ENCODE assay signal across 8 mouse cellular contexts in the genomic region with DNA sequence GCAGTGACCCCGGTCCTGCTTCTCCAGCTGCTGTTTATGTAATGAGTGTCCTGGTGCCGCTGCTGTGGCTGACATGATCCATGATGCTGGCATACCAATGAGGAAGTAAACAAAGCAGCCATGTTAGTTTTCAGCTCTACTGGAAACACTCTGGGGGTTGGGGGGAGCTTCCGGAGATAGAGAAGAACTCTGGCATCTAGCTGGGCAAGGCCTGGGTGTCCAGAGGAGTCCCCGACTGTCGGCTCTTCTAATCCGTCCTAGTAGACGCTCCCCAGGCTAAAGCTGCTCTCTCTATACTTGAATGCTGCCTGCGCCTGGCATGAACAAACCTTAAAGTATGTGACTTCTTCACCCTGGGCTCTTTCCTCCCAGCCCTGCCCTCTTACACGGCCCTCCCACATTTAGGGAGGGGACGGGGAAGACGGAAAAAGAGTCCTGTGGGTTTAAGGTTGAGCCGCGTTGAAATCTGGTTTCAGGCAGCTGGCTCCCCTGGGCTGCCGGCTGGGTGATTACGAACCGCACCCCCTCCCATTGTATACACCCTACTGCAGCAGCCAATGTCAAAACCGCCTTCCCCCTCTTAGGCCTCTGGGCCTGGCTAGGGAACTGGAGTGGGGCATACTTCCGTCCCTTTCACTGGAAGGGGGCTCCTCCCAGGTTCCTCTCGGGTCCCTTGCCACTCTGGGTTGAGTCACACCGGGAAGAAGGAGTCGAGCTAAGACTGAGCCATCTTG. TPM values are rescaled to one million over a fixed set of nuclear protein-coding genes. Genes with fewer than 3 reads are reported as not detected.
DNase-seq lines count a peak whose midpoint lies in the region; ATAC-seq lines count a peak whose summit lies in the region.

No protein-coding gene starts in this region.

- peak overlapping the region; percentile 91 for H3K4me3 ChIP-seq in forebrain, embryonic 11.5 days (ENCODE audit: low read depth, low read length)
- peak overlapping the region; percentile 75 for H3K4me3 ChIP-seq in limb, embryonic 11.5 days (ENCODE audit: low read depth, low read length)
- H3K4me3 ChIP-seq in midbrain, embryonic 11.5 days (ENCODE audit: low read depth, low read length): peak overlapping the region; percentile 98

- DNase-seq in cerebellum, adult 11-12 months: peak; percentile 63
- DNase-seq in cerebellum, adult 11 months: no peak
- DNase-seq in adrenal gland, postnatal 10 days: peak; percentile 86
- DNase-seq in forebrain, embryonic 11.5 days (ENCODE audit: low spot score): peak; percentile 78
- peak; percentile 82 for DNase-seq in heart, postnatal 4 days
- DNase-seq in limb, embryonic 11.5 days (ENCODE audit: low spot score): peak; percentile 65
- peak; percentile 97 for DNase-seq in midbrain, embryonic 11.5 days (ENCODE audit: low spot score, missing footprints)
- DNase-seq in spleen, postnatal 4 days (ENCODE audit: low spot score in 2 of 2): peak; percentile 83 to 87

- H3K4me2 ChIP-seq in forebrain, embryonic 11.5 days (ENCODE audit: low read depth, low read length, severe bottlenecking): peak overlapping the region; percentile 97
- H3K4me2 ChIP-seq in limb, embryonic 11.5 days (ENCODE audit: low read depth, severe bottlenecking): peak overlapping the region; percentile 99
- peak overlapping the region; percentile 81 for H3K4me2 ChIP-seq in midbrain, embryonic 11.5 days

- H3K9me3 ChIP-seq in forebrain, embryonic 11.5 days (ENCODE audit: control insufficient read depth, low read length): no peaks in the 10 kb centered on the region
- no peaks in the 10 kb centered on the region for H3K9me3 ChIP-seq in limb, embryonic 11.5 days (ENCODE audit: control insufficient read depth, low read length)
- no peaks in the 10 kb centered on the region for H3K9me3 ChIP-seq in midbrain, embryonic 11.5 days (ENCODE audit: control insufficient read depth, low read length)

- H3K27ac ChIP-seq in forebrain, embryonic 11.5 days (ENCODE audit: low read depth, low read length): peak overlapping the region; percentile 100
- peak overlapping the region; percentile 60 for H3K27ac ChIP-seq in limb, embryonic 11.5 days (replicated peaks; ENCODE audit: low read depth, low read length)
- H3K27ac ChIP-seq in midbrain, embryonic 11.5 days (ENCODE audit: low read depth, low read length): peak overlapping the region; percentile 100

- H3K4me1 ChIP-seq in forebrain, embryonic 11.5 days (replicated peaks; ENCODE audit: control insufficient read depth, insufficient read depth, low read length): peaks cover 32% of the 10 kb centered on the region
- peaks cover 33% of the 10 kb centered on the region for H3K4me1 ChIP-seq in limb, embryonic 11.5 days (ENCODE audit: control insufficient read depth, insufficient read depth, low read length)
- peaks cover 47% of the 10 kb centered on the region for H3K4me1 ChIP-seq in midbrain, embryonic 11.5 days (ENCODE audit: control insufficient read depth, insufficient read depth, low read length)

- no peak for ATAC-seq in forebrain, embryonic 11.5 days (replicated peaks; ENCODE audit: low FRiP score)
- no peak for ATAC-seq in limb, embryonic 11.5 days (ENCODE audit: insufficient number of reproducible peaks, low FRiP score, low TSS enrichment, low read depth)
- peak; percentile 3; the same call in 1 of the 2 replicates for ATAC-seq in midbrain, embryonic 11.5 days (ENCODE audit: low FRiP score)

- WGBS in forebrain, embryonic 11.5 days: 0% methylated on average over 21 of the region's 21 CpGs
- under 1% methylated on average over 21 of the region's 21 CpGs for WGBS in limb, embryonic 11.5 days
- 0% methylated on average over 21 of the region's 21 CpGs for WGBS in midbrain, embryonic 11.5 days

- H3K36me3 ChIP-seq in forebrain, embryonic 11.5 days (ENCODE audit: control insufficient read depth, insufficient read depth, low read length): no peaks in the 10 kb centered on the region
- H3K36me3 ChIP-seq in limb, embryonic 11.5 days (ENCODE audit: control insufficient read depth, insufficient read depth, low read length): peaks cover 7% of the 10 kb centered on the region; the same call in 1 of the 2 replicates
- H3K36me3 ChIP-seq in midbrain, embryonic 11.5 days (ENCODE audit: control insufficient read depth, insufficient read depth, low read length): 0 out of 2 replicates have a peak, but pooled peaks cover 2% of the 10 kb centered on the region

- H3K9ac ChIP-seq in forebrain, embryonic 11.5 days (ENCODE audit: low read length): peak overlapping the region; percentile 97
- peak overlapping the region; percentile 93 for H3K9ac ChIP-seq in limb, embryonic 11.5 days (ENCODE audit: low read length)
- peak overlapping the region; percentile 98 for H3K9ac ChIP-seq in midbrain, embryonic 11.5 days (ENCODE audit: low read length)

- H3K27me3 ChIP-seq in forebrain, embryonic 11.5 days (ENCODE audit: control insufficient read depth, insufficient read depth, low read length): no peaks in the 10 kb centered on the region
- H3K27me3 ChIP-seq in limb, embryonic 11.5 days (ENCODE audit: control insufficient read depth, insufficient read depth, low read length): no peaks in the 10 kb centered on the region
- H3K27me3 ChIP-seq in midbrain, embryonic 11.5 days (ENCODE audit: control insufficient read depth, insufficient read depth, low read length): no peaks in the 10 kb centered on the region

RNA-seq across cellular contexts. Expression of a gene that starts 2.0 kb away (rescaled TPM):
- 10 to 100 TPM; 37.9 to 41.6 TPM for total RNA-seq in adrenal gland, postnatal 10 days (2021)
- polyA plus RNA-seq in forebrain, embryonic 11.5 days (2014; fragmentation: Nextera tagmentation; extraction: Ambion mirVana): 30.7 and 39.5 TPM in 2 replicates
- 10 to 100 TPM; 50.1 to 53.8 TPM for total RNA-seq in heart, postnatal 4 days (2021)
- 16.7 and 18.0 TPM in 2 replicates for polyA plus RNA-seq in limb, embryonic 11.5 days (2014; fragmentation: Nextera tagmentation; extraction: Ambion mirVana)
- polyA plus RNA-seq in midbrain, embryonic 11.5 days (2014; fragmentation: Nextera tagmentation; extraction: Ambion mirVana): 28.6 and 31.7 TPM in 2 replicates
